Mouse (Mus musculus) limb, embryonic 13.5 days (tissue): Measurements from ENCODE around the gene Ptgir. TPM values are rescaled to one million over a fixed set of nuclear protein-coding genes. Genes with fewer than 3 reads are reported as not detected.

Source experiments
- ATAC-seq: fragments of 200-750 bp; cut with Nextera tagmentation; 2 replicates; pipeline ENCODE4 v1.8.0; 2017; ENCODE audit warnings: low read depth, moderate number of reproducible peaks, moderate TSS enrichment; ENCODE audit not compliant: low FRiP score
- H3K27ac ChIP-seq: fragments of 300-500 bp; sonication (generic); 2 replicates; pipeline ENCODE4 v1.5.1; 2015; ENCODE audit warnings: inconsistent platforms, mild to moderate bottlenecking, moderate library complexity
- H3K27me3 ChIP-seq: fragments of 300-500 bp; sonication (generic); 2 replicates; pipeline ENCODE4 v1.6.1; 2015; ENCODE audit warnings: mild to moderate bottlenecking, inconsistent platforms
- H3K36me3 ChIP-seq: fragments of 300-500 bp; sonication (generic); 2 replicates; pipeline ENCODE4 v1.6.1; 2015; ENCODE audit warnings: inconsistent platforms, mild to moderate bottlenecking, moderate library complexity
- H3K4me1 ChIP-seq: fragments of 300-500 bp; sonication (generic); 2 replicates; pipeline ENCODE4 v1.6.1; 2015; ENCODE audit warnings: inconsistent platforms
- H3K4me2 ChIP-seq: fragments of 300-500 bp; sonication (generic); replicated peaks from 2 replicates; pipeline ENCODE4 v1.6.1; 2015; ENCODE audit warnings: inconsistent platforms, mild to moderate bottlenecking, moderate library complexity
- H3K4me3 ChIP-seq: fragments of 300-500 bp; sonication (generic); 2 replicates; pipeline ENCODE4 v1.5.1; 2015; ENCODE audit warnings: moderate library complexity, mild to moderate bottlenecking, inconsistent platforms
- H3K9ac ChIP-seq: fragments of 300-500 bp; sonication (generic); 2 replicates; pipeline ENCODE4 v1.6.1; 2015; ENCODE audit warnings: mild to moderate bottlenecking, inconsistent platforms
- H3K9me3 ChIP-seq: fragments of 300-500 bp; sonication (generic); 2 replicates; pipeline ENCODE4 v1.6.1; 2016; ENCODE audit warnings: inconsistent platforms
- WGBS: fragments of 180-500 bp; shearing (Covaris S2); methylation state at CpG from one replicate; pipeline ENCODE4 v1.1.7; 2015; 5-methylcytosine and 5-hydroxymethylcytosine counted together
- polyA plus RNA-seq: library from polyadenylated mRNA; unstranded; fragments of >200 nt; fragmentation: Nextera tagmentation; extraction: Ambion mirVana; gene quantifications from 2 replicates; pipeline ENCODE4 v1.2.1, GENCODE M21; 2015

The Ptgir gene
- polyA plus RNA-seq, 1 experiment from 2014 or later = 2.0 TPM

DNA sequence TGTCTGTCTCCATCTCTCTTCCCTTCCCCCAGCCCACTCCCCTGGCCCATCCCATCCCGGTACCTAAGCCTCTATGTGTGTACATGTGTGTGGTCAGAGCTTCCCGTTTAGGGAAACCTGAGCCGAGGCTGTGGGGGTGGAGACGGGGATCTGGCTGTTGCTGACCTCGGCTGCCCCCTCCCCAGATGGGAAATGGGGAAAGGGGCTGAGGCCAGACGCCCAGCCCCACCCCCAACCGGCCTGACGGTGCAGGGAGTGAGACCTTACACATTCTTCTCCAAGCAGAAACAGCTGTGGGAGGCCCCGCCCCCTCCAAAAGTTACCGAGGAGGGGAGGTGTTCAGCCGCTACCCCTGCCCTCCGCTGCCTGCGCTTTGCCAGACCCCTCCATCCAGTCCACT is 29.7 kb upstream of the Ptgir start:
- peak overlapping the region; percentile 93 for H3K27ac ChIP-seq
- peak; percentile 16 for ATAC-seq
- H3K27me3 ChIP-seq = no peaks in the 10 kb centered on the region
- H3K4me3 ChIP-seq = peak overlapping the region; percentile 94
- H3K36me3 ChIP-seq = peaks cover 33% of the 10 kb centered on the region
- H3K9ac ChIP-seq = peak overlapping the region; percentile 93
- H3K4me1 ChIP-seq = peaks cover 34% of the 10 kb centered on the region
- 0% methylated on average over 12 of the region's 13 CpGs for WGBS
- H3K4me2 ChIP-seq = peak overlapping the region; percentile 91
- no peaks in the 10 kb centered on the region for H3K9me3 ChIP-seq

DNA sequence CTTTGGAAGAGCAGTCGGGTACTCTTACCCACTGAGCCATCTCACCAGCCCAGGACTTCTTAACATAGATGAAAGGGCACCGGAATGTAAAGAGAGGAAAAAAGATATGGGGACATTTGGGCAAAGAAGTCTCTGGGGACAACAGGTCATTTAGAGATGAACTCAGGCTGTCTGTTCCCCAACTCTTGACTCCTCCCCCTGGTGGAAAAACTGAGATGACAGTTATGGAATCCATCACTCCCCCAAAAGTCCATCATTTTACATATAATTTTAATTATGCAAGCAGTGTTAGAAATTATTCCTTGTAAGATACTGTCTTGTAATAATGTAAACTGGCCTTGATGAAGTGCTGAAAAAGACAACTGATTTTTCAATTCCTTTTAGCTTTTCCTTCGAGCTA is 28.6 kb upstream of the Ptgir start:
- WGBS = 83% methylated on average over 3 of the region's 3 CpGs
- no peak for ATAC-seq

DNA sequence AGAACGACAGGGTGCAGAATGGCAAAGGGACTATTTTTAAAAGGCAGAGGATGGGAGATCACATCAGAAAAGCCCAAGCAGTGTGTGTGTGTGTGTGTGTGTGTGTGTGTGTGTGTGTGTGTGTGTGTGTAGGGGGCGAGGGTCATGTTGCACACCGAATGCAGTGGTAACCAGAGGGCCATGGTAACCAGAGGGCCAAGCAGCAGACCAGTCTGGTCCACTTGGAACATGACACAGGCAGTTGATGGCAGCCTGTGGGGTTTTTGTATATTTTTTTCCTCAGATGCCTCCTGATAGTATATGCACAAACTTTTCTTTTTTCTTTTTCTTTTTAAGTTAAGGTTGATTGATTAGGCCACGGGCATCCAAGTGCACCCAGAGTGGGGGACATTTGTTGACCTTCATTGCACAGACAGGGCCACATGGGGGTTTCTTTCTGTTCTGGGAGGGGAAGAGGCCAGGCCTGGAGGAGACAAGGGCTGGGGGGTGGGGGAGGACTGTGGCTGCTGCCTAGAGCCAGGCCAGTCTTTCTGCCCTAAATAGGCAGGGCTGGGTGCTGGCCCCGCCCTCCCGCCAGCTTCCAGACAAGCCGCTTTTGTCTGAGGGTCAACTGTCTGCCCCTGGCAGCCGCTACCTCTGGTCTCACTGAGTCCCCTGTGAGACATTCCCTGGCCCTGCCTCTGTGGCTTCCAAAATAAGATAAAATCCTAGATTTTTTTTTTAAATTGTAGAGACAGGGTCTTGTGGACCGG is 26.3 kb upstream of the Ptgir start:
- H3K9me3 ChIP-seq = peaks cover 6% of the 10 kb centered on the region; the same call in 1 of the 2 replicates
- WGBS = 22% methylated on average over 9 of the region's 9 CpGs
- peak overlapping the region; percentile 90 for H3K27ac ChIP-seq
- peak overlapping the region; percentile 38 for H3K4me2 ChIP-seq
- ATAC-seq = 0 out of 2 replicates have a peak, but pooled peaks have one; percentile 6
- H3K36me3 ChIP-seq = peaks cover 56% of the 10 kb centered on the region
- 0 out of 2 replicates have a peak overlapping the region, but pooled peaks have one; percentile 10 for H3K4me3 ChIP-seq
- peaks cover 31% of the 10 kb centered on the region for H3K4me1 ChIP-seq
- H3K9ac ChIP-seq = peak overlapping the region; percentile 54
- no peaks in the 10 kb centered on the region for H3K27me3 ChIP-seq

More for the DNA sequence above, 28.6 kb upstream of the Ptgir start:
- Histone ChIP-seq H3K27me3 (no peaks in the 10 kb centered on the region), H3K27ac (no peak overlapping the region), H3K4me2 (peak overlapping the region; percentile 91), H3K9me3 (no peaks in the 10 kb centered on the region), H3K4me1 (peaks cover 34% of the 10 kb centered on the region), H3K9ac (no peak overlapping the region), H3K4me3 (no peak overlapping the region), H3K36me3 (peaks cover 34% of the 10 kb centered on the region)

DNA sequence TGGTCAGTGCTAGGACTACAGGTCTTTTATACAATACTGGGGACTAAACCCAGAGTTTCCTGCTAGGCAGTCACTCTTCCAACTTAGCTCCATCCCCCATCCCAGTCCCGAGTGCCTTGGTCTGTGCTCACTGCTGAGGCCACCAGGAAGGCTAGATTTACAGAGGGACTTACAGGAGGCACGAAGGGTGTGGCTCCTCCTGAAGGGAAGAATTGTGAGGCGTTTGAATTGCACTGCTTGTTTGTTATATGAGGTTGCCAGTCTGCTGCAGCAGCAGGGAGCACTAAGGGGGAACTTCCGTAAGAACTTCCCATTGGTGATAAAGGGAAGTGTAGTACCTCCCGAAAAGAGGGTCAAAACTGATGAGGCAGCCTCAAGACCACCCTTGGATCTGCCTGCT is 25.7 kb upstream of the Ptgir start:
- no peak overlapping the region for H3K4me3 ChIP-seq
- peak overlapping the region; percentile 38 for H3K4me2 ChIP-seq
- 18% methylated on average over 5 of the region's 5 CpGs for WGBS
- H3K27ac ChIP-seq = peak overlapping the region; percentile 90
- H3K36me3 ChIP-seq = peaks cover 63% of the 10 kb centered on the region
- H3K27me3 ChIP-seq = no peaks in the 10 kb centered on the region
- no peak for ATAC-seq
- H3K4me1 ChIP-seq = peaks cover 31% of the 10 kb centered on the region
- peak overlapping the region; percentile 54 for H3K9ac ChIP-seq
- peaks cover 12% of the 10 kb centered on the region for H3K9me3 ChIP-seq

DNA sequence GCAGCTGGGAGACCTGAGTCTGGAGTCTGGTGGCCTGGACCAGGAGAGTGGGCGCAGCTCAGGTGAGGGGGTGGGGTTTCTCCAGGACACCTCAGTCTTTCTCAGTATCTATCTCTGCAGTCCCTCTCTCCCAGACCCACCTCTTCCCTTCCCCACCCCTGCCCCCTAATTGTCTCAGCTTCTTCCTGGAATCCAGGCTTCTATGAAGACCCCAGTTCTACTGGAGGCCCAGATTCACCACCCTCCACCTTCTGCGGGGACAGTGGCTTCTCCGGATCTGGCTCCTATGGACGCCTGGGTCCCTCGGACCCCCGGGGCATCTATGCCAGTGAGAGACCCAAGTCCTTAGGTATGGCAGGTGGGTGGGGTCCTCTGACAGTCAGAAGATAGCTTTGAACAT is 23.1 kb upstream of the Ptgir start:
- WGBS = 92% methylated on average over 6 of the region's 6 CpGs
- ATAC-seq = no peak
- no peak overlapping the region for H3K9ac ChIP-seq
- H3K9me3 ChIP-seq = peaks cover 21% of the 10 kb centered on the region
- peaks cover 19% of the 10 kb centered on the region for H3K4me1 ChIP-seq
- no peak overlapping the region for H3K4me2 ChIP-seq
- H3K36me3 ChIP-seq = peaks cover 85% of the 10 kb centered on the region
- no peak overlapping the region; the same call in 1 of the 2 replicates for H3K27ac ChIP-seq
- H3K4me3 ChIP-seq = no peak overlapping the region
- H3K27me3 ChIP-seq = no peaks in the 10 kb centered on the region

DNA sequence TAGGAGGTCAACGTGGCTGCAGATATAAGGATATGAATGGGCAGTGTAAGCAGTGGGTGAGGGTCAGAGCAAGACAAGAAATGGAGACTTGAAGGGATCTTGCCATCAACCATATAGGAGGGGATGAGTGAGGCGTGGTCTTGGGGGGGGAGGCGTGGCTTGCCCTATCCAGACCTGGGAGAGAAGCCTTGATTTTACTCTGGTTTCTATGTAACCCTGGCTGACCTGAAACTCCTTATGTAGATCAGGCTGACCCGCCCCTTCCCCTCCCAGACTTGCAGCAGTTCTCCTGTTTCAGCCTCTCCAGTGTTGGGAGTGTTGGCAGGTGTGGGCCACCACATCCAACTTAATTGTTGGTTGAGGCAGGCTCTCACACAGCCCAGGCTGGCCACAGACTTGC is 22.0 kb upstream of the Ptgir start:
- no peak for ATAC-seq
- 62% methylated on average over 4 of the region's 4 CpGs for WGBS
- Histone ChIP-seq H3K4me1 (peaks cover 23% of the 10 kb centered on the region), H3K27ac (no peak overlapping the region), H3K36me3 (peaks cover 82% of the 10 kb centered on the region), H3K27me3 (no peaks in the 10 kb centered on the region), H3K9me3 (peaks cover 21% of the 10 kb centered on the region), H3K4me3 (no peak overlapping the region), H3K9ac (no peak overlapping the region), H3K4me2 (no peak overlapping the region)

DNA sequence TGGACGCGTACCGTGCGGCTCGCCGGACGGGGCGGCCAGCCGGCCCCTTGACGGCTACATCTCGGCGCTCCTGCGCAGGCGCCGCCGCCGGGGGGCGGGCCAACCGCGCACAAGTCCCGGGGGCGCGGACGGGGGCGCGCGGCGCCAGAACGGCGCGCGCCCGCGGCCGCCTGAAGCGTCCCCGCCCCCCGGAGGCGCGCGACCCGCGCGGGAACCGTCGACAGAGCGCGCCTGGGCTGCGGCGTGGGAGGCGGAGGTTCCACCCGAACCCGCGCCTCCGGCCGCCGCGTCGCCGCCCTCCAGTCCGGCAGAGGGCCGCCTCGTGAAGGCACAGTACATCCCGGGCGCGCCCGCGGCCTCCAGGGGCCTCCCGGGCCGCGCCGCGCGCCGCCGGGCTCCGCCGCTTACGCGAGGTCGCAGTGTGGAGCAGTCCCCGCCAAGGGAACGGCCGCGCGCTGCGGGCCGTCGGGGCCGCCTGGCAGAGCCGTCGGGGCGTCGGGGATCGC is 21.0 kb upstream of the Ptgir start:
- Histone ChIP-seq H3K9ac (0 out of 2 replicates have a peak overlapping the region, but pooled peaks have one; percentile 19), H3K4me2 (peak overlapping the region; percentile 44), H3K36me3 (peaks cover 85% of the 10 kb centered on the region), H3K4me3 (peak overlapping the region; percentile 34), H3K27me3 (no peaks in the 10 kb centered on the region), H3K9me3 (peaks cover 21% of the 10 kb centered on the region), H3K27ac (no peak overlapping the region; the same call in 1 of the 2 replicates), H3K4me1 (peaks cover 20% of the 10 kb centered on the region)
- 28% methylated on average over 87 of the region's 95 CpGs for WGBS
- no peak for ATAC-seq

DNA sequence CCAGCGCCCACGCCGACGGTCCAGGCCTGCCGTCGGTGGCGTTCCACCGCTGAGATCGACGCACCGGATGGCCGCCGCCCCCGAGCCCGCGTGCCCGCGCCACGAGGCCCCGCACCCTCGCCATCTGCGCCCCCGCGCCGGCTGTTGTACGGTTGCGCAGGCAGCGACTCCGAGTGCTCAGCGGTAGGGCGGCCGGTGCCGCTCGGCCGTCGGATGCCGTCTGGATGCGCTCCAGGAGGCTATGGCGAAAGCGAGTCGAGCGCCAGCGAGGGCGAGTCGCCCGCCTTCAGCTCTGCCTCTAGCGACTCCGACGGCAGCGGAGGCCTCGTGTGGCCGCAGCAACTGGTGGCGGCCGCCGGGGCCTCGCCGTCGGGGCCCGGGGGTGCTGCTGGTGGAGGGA is 20.4 kb upstream of the Ptgir start:
- Histone ChIP-seq H3K9ac (no peak overlapping the region), H3K27ac (no peak overlapping the region), H3K36me3 (peaks cover 84% of the 10 kb centered on the region), H3K9me3 (peaks cover 21% of the 10 kb centered on the region), H3K4me3 (peak overlapping the region; percentile 34), H3K4me1 (peaks cover 20% of the 10 kb centered on the region), H3K4me2 (peak overlapping the region; percentile 44), H3K27me3 (no peaks in the 10 kb centered on the region)
- WGBS = 58% methylated on average over 54 of the region's 59 CpGs
- no peak for ATAC-seq

DNA sequence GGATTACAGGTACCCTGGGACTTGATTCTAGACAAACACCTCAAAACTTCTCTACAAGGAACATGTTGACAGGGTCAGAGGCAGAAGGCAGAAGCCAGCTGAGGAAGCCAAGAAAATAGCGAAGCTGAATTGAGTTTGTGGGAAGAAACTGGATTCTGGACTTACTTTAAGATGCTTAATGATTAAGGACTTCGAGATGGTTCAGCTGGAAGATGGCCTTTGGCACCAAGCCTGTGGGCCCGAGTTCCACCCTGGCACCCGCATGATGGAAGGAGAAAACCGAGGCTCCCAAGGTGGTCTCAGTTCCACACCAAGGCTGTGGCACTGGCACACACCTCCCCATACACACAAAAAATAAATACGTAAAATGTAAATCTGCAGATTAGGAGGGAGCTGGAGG is 15.8 kb upstream of the Ptgir start:
- peaks cover 10% of the 10 kb centered on the region for H3K9me3 ChIP-seq
- H3K4me1 ChIP-seq = peaks cover 62% of the 10 kb centered on the region
- peak overlapping the region; percentile 76 for H3K4me2 ChIP-seq
- no peak for ATAC-seq
- H3K27me3 ChIP-seq = no peaks in the 10 kb centered on the region
- H3K27ac ChIP-seq = peak overlapping the region; percentile 99
- 11% methylated on average over 6 of the region's 6 CpGs for WGBS
- H3K9ac ChIP-seq = peak overlapping the region; percentile 64
- H3K4me3 ChIP-seq = peak overlapping the region; percentile 46
- H3K36me3 ChIP-seq = peaks cover 37% of the 10 kb centered on the region

DNA sequence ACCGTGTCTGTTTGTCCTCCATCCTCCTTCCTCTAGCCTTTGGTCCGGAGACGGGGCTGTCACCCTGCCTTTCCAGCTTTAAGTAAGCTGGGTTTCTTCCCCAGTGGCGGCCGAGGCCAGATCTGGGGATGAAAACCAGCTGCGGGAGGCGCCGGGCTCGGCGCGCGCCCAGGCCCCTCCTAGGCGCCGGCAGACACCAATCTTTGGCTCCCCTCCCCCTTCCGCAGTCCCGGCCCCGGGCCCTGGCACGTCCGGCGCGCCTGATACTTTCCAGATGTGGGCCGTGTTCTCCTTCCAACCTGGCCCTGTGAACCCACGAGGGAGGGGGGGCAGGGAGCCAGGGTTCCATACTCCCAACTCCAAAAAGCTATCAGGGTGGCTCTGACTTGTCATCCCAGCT is 15.3 kb upstream of the Ptgir start:
- 2% methylated on average over 23 of the region's 23 CpGs for WGBS
- peak overlapping the region; percentile 64 for H3K9ac ChIP-seq
- H3K36me3 ChIP-seq = peaks cover 33% of the 10 kb centered on the region
- H3K4me2 ChIP-seq = peak overlapping the region; percentile 76
- peak overlapping the region; percentile 46 for H3K4me3 ChIP-seq
- H3K27ac ChIP-seq = peak overlapping the region; percentile 99
- H3K9me3 ChIP-seq = peaks cover 6% of the 10 kb centered on the region
- peak; percentile 86 for ATAC-seq
- H3K4me1 ChIP-seq = peaks cover 62% of the 10 kb centered on the region
- H3K27me3 ChIP-seq = no peaks in the 10 kb centered on the region

DNA sequence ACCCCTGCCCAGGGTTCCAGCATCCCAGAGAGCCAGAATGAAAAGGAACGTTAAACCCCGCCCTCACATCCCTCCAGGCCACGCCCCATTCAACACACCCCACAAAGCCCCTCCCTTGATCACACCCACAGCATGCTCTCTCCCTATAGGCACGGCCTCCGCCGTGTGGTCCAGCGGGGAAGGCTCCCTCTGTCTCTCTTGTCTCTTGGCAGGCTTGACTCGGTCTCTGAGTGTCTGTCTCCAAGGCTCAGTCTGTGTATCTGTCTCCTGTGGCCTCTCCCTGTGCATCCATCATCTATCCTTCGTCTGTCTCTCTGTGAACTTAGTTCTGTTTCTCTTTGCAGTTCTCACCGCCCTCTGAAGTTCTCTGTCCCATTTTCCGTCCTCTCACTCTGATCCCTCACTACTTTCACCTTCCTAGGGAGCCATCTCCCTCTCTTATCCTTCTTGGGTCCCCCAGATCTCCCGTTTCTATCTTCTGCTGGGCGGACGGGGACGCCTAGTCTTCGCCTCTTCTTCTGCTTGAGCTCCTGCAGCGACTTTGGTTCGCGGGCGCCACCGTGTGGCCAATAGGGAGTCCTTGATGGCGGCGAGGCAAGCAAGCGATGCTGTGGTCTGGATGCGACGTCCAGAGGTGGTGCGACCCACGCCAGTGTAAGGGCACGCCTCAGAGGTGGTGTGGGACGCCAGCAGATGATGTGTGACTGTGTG is 14.5 kb upstream of the Ptgir start, which contains the start of gene Gng8:
Gene Gng8, plus strand, starts transcription at position 146 of the 711 bp plus-strand sequence.
- under 1% methylated on average over 30 of the region's 30 CpGs for WGBS
- ATAC-seq = peak; percentile 85
- Histone ChIP-seq H3K4me1 (peaks cover 62% of the 10 kb centered on the region), H3K36me3 (peaks cover 27% of the 10 kb centered on the region), H3K4me2 (peak within 1 kb of the TSS; percentile 76), H3K4me3 (peak within 1 kb of the TSS; percentile 46), H3K9me3 (no peaks in the 10 kb centered on the region), H3K27me3 (no peaks in the 10 kb centered on the region), H3K27ac (peak within 1 kb of the TSS; percentile 99), H3K9ac (peak within 1 kb of the TSS; percentile 64)

DNA sequence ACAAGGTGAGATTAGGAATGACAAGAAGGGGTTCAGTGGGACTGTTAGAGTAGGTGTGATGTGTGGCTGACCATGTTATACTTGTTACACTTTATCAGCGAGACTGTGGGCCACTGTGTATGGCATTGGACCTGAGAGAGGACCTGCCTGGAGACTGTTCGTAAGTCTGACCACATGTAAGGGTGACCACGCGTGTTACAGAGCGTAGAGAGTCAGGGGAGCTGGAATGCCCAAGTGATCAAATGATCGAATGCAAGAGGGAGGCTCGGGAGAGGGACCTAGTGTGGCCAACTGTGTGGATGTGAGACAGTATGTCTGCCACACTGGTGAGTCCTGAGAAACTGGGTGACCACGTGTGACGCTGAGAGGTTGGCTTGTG is 13.9 kb upstream of the Ptgir start:
- Histone ChIP-seq H3K27me3 (no peaks in the 10 kb centered on the region), H3K4me1 (peaks cover 62% of the 10 kb centered on the region), H3K9me3 (no peaks in the 10 kb centered on the region), H3K9ac (peak overlapping the region; percentile 60), H3K4me2 (peak overlapping the region; percentile 76), H3K4me3 (peak overlapping the region; percentile 46), H3K36me3 (peaks cover 26% of the 10 kb centered on the region), H3K27ac (no peak overlapping the region; the same call in 1 of the 2 replicates)
- ATAC-seq = no peak; the same call in 1 of the 2 replicates
- WGBS = 33% methylated on average over 9 of the region's 9 CpGs
